Mouse (Mus musculus): Measurements from ENCODE around the gene Ctcfl.
A peak's percentile ranks its signal among the peaks of the same experiment; 100 is the strongest.

DNA sequence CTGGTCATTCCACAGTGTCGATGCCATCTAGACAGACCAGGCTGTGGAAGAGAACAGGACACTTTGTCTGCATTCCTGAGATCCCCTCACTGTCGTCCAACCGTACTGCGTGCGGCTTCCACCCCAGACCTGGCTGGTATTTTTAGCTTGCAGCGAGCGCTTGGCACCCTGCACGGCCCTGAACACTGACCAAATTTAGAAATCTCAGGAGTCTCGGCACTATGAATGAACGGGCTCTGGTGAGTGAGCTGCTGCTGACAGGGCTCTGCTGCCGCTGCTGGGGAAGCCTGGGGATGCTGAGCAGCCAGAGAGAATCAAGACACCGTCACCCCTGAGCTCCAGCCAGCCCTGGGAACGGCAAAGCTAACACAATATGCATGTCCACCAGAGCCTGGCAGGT is 31.9 kb downstream of the Ctcfl start:
- TF ChIP-seq CTCF (IDR thresholded peaks at IDR 0.05; ENCODE audit: low read depth): 0 out of 2 replicates have a peak, but pooled peaks have one; percentile 9
- TF ChIP-seq EP300 (IDR thresholded peaks at IDR 0.05; ENCODE audit: low read depth): peak; percentile 76
